Mouse (Mus musculus) liver, postnatal 0 days (tissue): Measurements from ENCODE around the gene Zfp800. TPM values are rescaled to one million over a fixed set of nuclear protein-coding genes. Genes with fewer than 3 reads are reported as not detected.

Experiments used
- ATAC-seq: fragments of 200-750 bp; cut with Nextera tagmentation; 2 replicates; pipeline ENCODE4 v1.8.0; 2017; ENCODE audit warnings: mild to moderate bottlenecking, moderate library complexity
- DNase-seq: peaks from one replicate; pipeline ENCODE4 v3.0.0-alpha.2; 2016
- H3K27ac ChIP-seq: fragments of 300-500 bp; sonication (generic); 2 replicates; pipeline ENCODE4 v1.5.1; 2014; ENCODE audit warnings: antibody characterized with exemption, moderate library complexity, mild to moderate bottlenecking, low read depth
- H3K27me3 ChIP-seq: fragments of 300-500 bp; sonication (generic); 2 replicates; pipeline ENCODE4 v1.6.1; 2014; ENCODE audit warnings: low read length, control low read depth, mixed read lengths; ENCODE audit not compliant: insufficient read depth
- H3K36me3 ChIP-seq: fragments of 300-500 bp; sonication (generic); replicated peaks from 2 replicates; pipeline ENCODE4 v1.6.1; 2014; ENCODE audit warnings: mild to moderate bottlenecking, control low read depth, low read length, moderate library complexity, mixed read lengths; ENCODE audit not compliant: insufficient read depth
- H3K4me1 ChIP-seq: fragments of 300-500 bp; sonication (generic); 2 replicates; pipeline ENCODE4 v1.6.1; 2014; ENCODE audit warnings: antibody characterized with exemption, mild to moderate bottlenecking, control low read depth; ENCODE audit not compliant: insufficient read depth
- H3K4me2 ChIP-seq: fragments of 300-500 bp; sonication (generic); 2 replicates; pipeline ENCODE4 v1.6.1; 2014; ENCODE audit warnings: low read depth, mild to moderate bottlenecking, low read length, moderate library complexity, mixed read lengths
- H3K4me3 ChIP-seq: fragments of 300-500 bp; sonication (generic); 2 replicates; pipeline ENCODE4 v1.5.1; 2014; ENCODE audit warnings: low read depth, low read length
- H3K9ac ChIP-seq: fragments of 300-500 bp; sonication (generic); replicated peaks from 2 replicates; pipeline ENCODE4 v1.6.1; 2014; ENCODE audit warnings: mild to moderate bottlenecking, moderate library complexity
- H3K9me3 ChIP-seq: fragments of 300-500 bp; sonication (generic); 2 replicates; pipeline ENCODE4 v1.6.1; 2016; ENCODE audit warnings: mild to moderate bottlenecking, control low read depth, low read length, mixed read lengths
- CTCF ChIP-seq: sonication (generic); IDR thresholded peaks from 2 replicates; pipeline ENCODE4 v1.5.1; 2016; ENCODE audit warnings: antibody characterized with exemption, low read depth
- EP300 ChIP-seq: IDR thresholded peaks from 2 replicates; pipeline ENCODE4 v1.6.1; 2016; ENCODE audit warnings: antibody characterized with exemption, low read depth, mild to moderate bottlenecking
- WGBS: fragments of 180-500 bp; shearing (Covaris S2); extraction: QIAGEN DNeasy Blood & Tissue Kit; methylation state at CpG from one replicate; pipeline ENCODE4 v1.1.7; 2014; ENCODE audit not compliant: insufficient replicate concordance; 5-methylcytosine and 5-hydroxymethylcytosine counted together
- polyA plus RNA-seq: library from polyadenylated mRNA; unstranded; fragments of >200 nt; fragmentation: Nextera tagmentation; extraction: Ambion mirVana; gene quantifications from 2 replicates; pipeline ENCODE4 v1.2.1, GENCODE M21; 2015

Zfp800 gene
- polyA plus RNA-seq, 1 experiment from 2014 or later = 17.1 TPM

GRCm38 (mm10) chr6:28191935-28192334, 205.9 kb downstream of the Zfp800 start:
- ATAC-seq (no peak), DNase-seq (no peak)
- no peaks in the 10 kb centered on the region for H3K36me3 ChIP-seq
- H3K4me2 ChIP-seq = no peak overlapping the region
- WGBS = 91% methylated on average over 2 of the region's 2 CpGs
- H3K4me1 ChIP-seq = no peaks in the 10 kb centered on the region
- TF ChIP-seq CTCF (no peak), EP300 (no peak)
- H3K9me3 ChIP-seq = no peaks in the 10 kb centered on the region
- no peak overlapping the region for H3K4me3 ChIP-seq
- no peaks in the 10 kb centered on the region for H3K27me3 ChIP-seq
- H3K9ac ChIP-seq = no peak overlapping the region
- no peak overlapping the region for H3K27ac ChIP-seq

Other genes with a start within 250 kb of the Zfp800 start
- 272 and 288 TPM in 2 replicates for gene Arf5, start 25.6 kb upstream of the Zfp800 start, polyA plus RNA-seq
- 0.06 and 0.11 TPM in 2 replicates for gene Fscn3, start 29.8 kb upstream of the Zfp800 start, polyA plus RNA-seq
- gene Gcc1, start 30.4 kb upstream of the Zfp800 start, polyA plus RNA-seq = 2.8 and 2.9 TPM in 2 replicates
- gene Pax4, start 51.3 kb upstream of the Zfp800 start, polyA plus RNA-seq = not detected in 2 replicates
- gene Snd1, start 77.1 kb upstream of the Zfp800 start, polyA plus RNA-seq = 29.7 and 34.9 TPM in 2 replicates